Mouse (Mus musculus) liver, embryonic 11.5 days (tissue): ENCODE data around the gene Sirt4. TPM values are rescaled to one million over a fixed set of nuclear protein-coding genes. Genes with fewer than 3 reads are reported as not detected.

Experiments used
- ATAC-seq: fragments of 200-750 bp; cut with Nextera tagmentation; replicated peaks from 2 replicates; pipeline ENCODE4 v1.8.0; 2017; ENCODE audit warnings: moderate number of reproducible peaks, mild to moderate bottlenecking, moderate TSS enrichment, moderate library complexity; ENCODE audit not compliant: low FRiP score
- DNase-seq: peaks from one replicate; pipeline ENCODE4 v3.0.0-alpha.2; 2017; ENCODE audit warnings: low spot score
- H3K27ac ChIP-seq: fragments of 300-500 bp; sonication (generic); 2 replicates; pipeline ENCODE4 v1.5.1; 2014; ENCODE audit warnings: mild to moderate bottlenecking, low read depth, low read length, control low read depth
- H3K27me3 ChIP-seq: fragments of 300-500 bp; sonication (generic); replicated peaks from 2 replicates; pipeline ENCODE4 v1.6.1; 2014; ENCODE audit warnings: low read length, mixed read lengths; ENCODE audit not compliant: control insufficient read depth, insufficient read depth
- H3K36me3 ChIP-seq: fragments of 300-500 bp; sonication (generic); 2 replicates; pipeline ENCODE4 v1.6.1; 2014; ENCODE audit warnings: mild to moderate bottlenecking, low read length, moderate library complexity, mixed read lengths; ENCODE audit not compliant: control insufficient read depth, insufficient read depth
- H3K4me1 ChIP-seq: fragments of 300-500 bp; sonication (generic); replicated peaks from 2 replicates; pipeline ENCODE4 v1.6.1; 2014; ENCODE audit warnings: low read length, mixed read lengths; ENCODE audit not compliant: control insufficient read depth, insufficient read depth
- H3K4me2 ChIP-seq: fragments of 300-500 bp; sonication (generic); 2 replicates; pipeline ENCODE4 v1.6.1; 2014; ENCODE audit warnings: mild to moderate bottlenecking, control low read depth, moderate library complexity
- H3K4me3 ChIP-seq: fragments of 300-500 bp; sonication (generic); 2 replicates; pipeline ENCODE4 v1.5.1; 2014; ENCODE audit warnings: low read depth, low read length, control low read depth
- H3K9ac ChIP-seq: fragments of 300-500 bp; sonication (generic); 2 replicates; pipeline ENCODE4 v1.6.1; 2014; ENCODE audit warnings: low read depth, low read length, control low read depth
- H3K9me3 ChIP-seq: fragments of 300-500 bp; sonication (generic); 2 replicates; pipeline ENCODE4 v1.6.1; 2016; ENCODE audit warnings: low read length, inconsistent platforms, mixed read lengths; ENCODE audit not compliant: control insufficient read depth
- WGBS: fragments of 180-500 bp; shearing (Covaris S2); extraction: QIAGEN DNeasy Blood & Tissue Kit; methylation state at CpG from one replicate; pipeline ENCODE4 v1.1.7; 2014; 5-methylcytosine and 5-hydroxymethylcytosine counted together
- polyA plus RNA-seq: library from polyadenylated mRNA; unstranded; fragments of >200 nt; fragmentation: Nextera tagmentation; extraction: Ambion mirVana; gene quantifications from 2 replicates; pipeline ENCODE4 v1.2.1, GENCODE M21; 2014

Sirt4 gene
- polyA plus RNA-seq, 1 experiment from 2014 or later: 14.8 TPM

DNA sequence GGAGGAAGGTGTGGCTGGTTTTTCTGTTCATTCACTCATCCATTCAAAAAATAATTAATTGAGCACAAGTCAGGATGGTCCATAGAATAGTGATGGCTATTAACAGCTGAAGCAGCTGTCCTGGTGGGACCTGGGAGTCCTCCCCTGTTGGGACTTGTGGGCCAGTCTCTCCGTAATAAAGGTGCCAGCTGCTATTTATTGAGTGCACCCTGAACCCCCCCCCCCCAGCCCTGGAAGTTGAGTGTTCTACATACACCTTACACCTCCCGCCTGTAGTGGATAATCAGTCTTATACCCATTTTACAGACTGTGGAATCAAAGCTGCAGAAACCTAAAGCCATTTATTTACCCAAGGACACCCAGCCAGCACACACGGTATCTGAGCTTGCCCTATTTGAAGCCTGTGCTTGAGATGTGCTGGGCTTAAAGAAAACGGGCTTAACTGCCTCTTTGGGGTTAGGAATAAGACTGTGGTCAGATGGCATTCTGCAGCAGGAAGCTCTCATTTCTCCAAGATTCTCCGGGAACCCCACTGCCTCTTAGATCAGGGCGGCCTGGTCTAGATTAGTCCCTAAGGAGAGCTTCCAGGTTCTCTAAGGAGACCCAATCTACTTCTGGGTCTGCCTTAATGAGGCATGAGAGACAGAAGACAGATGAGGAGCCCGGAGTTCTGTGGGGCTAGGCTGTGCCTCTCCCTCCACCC is 47.1 kb downstream of the Sirt4 start:
- Histone ChIP-seq H3K36me3 (no peaks in the 10 kb centered on the region; the same call in 1 of the 2 replicates), H3K4me1 (peaks cover 11% of the 10 kb centered on the region), H3K27me3 (peaks cover 52% of the 10 kb centered on the region), H3K9ac (no peak overlapping the region), H3K9me3 (no peaks in the 10 kb centered on the region), H3K4me2 (no peak overlapping the region), H3K4me3 (no peak overlapping the region), H3K27ac (no peak overlapping the region)
- ATAC-seq (no peak), DNase-seq (no peak)
- 65% methylated on average over 7 of the region's 7 CpGs for WGBS

DNA sequence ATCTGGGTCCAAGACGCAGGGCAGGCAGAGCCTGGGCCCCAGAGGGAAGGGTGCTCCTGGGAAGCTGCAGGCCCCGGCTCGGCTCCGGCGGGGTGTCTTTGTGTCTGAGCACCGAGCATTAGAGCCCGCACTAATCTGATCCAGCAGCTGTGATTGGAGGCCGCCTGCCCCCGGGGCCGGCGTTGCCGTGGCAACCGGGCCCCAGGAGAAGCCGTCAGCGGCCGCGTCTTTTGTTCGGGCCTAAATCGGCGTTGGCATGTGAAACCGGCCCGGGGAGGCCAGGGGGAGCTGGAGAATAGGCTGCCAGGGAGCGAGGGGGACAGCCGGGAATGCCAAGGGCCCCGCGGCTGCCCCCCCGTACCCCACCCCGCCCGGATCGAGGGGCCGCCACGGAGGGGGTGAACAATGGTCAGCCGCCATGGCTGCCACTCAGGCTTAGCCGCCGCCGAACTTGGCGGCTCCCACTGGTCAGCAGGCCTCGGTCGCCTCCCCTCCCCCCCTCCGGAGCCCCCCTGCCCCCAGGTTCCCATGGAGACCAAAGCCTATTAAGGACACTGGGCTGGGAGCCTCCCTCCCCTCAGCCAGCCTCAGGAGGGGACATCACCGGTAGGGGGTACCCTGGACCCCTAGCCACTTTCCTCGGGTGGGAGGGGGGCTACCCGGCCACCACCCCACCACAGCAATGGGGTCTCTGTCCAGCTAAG is 48.0 kb downstream of the Sirt4 start:
- peak; percentile 63 for DNase-seq
- peak overlapping the region; percentile 56 for H3K4me2 ChIP-seq

DNA sequence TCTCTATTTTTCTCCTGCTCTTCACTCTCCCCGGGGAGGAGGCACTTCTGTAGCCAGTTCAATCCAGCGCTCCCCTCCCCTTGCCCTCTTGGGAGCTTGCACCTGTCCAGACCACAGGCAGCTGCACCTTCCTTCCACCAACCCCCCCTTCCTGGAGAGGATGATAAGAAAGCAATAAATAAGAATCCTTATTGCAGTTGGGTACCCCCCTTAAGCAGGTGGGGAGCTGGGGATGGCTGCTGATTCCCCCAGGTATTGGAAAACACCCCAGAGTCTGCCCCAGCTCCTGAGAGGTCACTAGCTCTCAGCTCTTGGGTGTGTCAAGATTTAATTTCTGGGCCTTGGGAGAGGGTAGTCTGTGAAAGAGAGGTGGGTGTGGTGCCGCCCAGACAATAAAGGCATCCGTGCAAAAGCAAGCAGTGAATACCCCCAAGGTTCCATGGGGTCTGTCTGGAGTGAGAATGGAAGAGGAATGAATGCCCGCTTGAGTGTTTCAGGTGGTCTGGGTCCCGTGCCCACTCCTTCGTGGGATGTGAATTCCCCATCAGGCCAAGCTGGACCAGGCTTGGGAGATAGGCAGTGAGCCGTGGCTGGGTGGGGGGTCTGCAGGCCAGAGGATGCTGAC is 48.7 kb downstream of the Sirt4 start:
- H3K27ac ChIP-seq: peak overlapping the region; percentile 32; the same call in 1 of the 2 replicates
- H3K4me1 ChIP-seq: peaks cover 21% of the 10 kb centered on the region
- H3K9me3 ChIP-seq: no peaks in the 10 kb centered on the region
- peak overlapping the region; percentile 56 for H3K4me2 ChIP-seq
- WGBS: 41% methylated on average over 8 of the region's 8 CpGs
- peaks cover 67% of the 10 kb centered on the region for H3K27me3 ChIP-seq
- no peak overlapping the region for H3K4me3 ChIP-seq
- no peak for ATAC-seq
- peak overlapping the region; percentile 42; the same call in 1 of the 2 replicates for H3K9ac ChIP-seq
- peak; percentile 45 for DNase-seq
- no peaks in the 10 kb centered on the region; the same call in 1 of the 2 replicates for H3K36me3 ChIP-seq

More for the DNA sequence above, 48.0 kb downstream of the Sirt4 start:
- peaks cover 17% of the 10 kb centered on the region for H3K4me1 ChIP-seq
- no peaks in the 10 kb centered on the region; the same call in 1 of the 2 replicates for H3K36me3 ChIP-seq
- H3K9ac ChIP-seq: peak overlapping the region; percentile 42; the same call in 1 of the 2 replicates
- H3K27me3 ChIP-seq: peaks cover 60% of the 10 kb centered on the region
- peak overlapping the region; percentile 32; the same call in 1 of the 2 replicates for H3K27ac ChIP-seq
- H3K9me3 ChIP-seq: no peaks in the 10 kb centered on the region
- ATAC-seq: no peak; the same call in 1 of the 2 replicates
- peak overlapping the region; percentile 35 for H3K4me3 ChIP-seq
- 2% methylated on average over 35 of the region's 43 CpGs for WGBS

DNA sequence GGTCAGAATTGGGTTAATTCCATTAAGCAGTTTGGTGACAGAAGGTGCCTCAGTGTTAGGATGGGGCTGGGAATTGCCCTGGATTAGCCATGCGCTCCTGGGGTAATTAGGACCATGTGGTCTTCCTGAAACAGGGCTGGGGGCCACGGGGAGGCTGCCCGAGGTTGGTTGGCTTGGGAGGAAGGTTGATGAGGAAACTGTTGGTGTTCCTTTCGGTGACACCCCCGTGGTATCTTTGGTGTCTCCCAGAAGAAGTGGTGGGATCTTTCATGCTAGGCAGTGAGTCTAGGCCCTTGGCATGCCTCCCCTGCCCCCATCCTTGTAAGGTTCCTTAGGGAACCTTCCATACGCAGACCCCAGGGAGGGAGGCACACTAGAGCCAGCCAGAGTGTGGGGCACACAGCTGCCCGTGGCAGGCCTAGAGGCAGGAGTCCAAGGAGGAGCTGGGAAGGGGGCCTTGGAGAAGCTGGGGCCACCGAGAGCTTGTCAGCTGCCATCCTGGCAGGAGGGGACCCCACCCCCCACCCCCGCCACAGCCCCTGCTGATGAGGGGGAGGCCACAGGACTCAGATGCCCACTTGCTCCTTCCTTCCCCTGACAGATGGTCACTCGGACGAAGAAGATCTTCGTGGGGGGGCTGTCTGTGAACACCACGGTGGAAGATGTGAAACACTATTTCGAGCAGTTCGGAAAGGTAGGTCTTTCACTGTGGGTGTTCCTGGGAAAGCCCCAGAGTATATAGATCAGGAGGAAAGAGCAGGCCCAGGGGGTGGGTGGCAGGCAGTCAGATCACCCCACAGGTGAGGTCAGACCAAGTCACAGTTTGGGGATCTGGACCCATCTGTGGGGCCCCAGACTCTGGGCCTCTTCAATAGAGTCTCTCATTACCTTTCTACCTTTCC is 49.4 kb downstream of the Sirt4 start:
- H3K27me3 ChIP-seq: peaks cover 75% of the 10 kb centered on the region
- H3K4me2 ChIP-seq: no peak overlapping the region
- no peaks in the 10 kb centered on the region; the same call in 1 of the 2 replicates for H3K36me3 ChIP-seq
- H3K4me1 ChIP-seq: peaks cover 21% of the 10 kb centered on the region
- no peaks in the 10 kb centered on the region for H3K9me3 ChIP-seq
- H3K9ac ChIP-seq: no peak overlapping the region
- 58% methylated on average over 15 of the region's 15 CpGs for WGBS
- no peak overlapping the region for H3K27ac ChIP-seq
- no peak for ATAC-seq
- no peak overlapping the region for H3K4me3 ChIP-seq
- no peak for DNase-seq

DNA sequence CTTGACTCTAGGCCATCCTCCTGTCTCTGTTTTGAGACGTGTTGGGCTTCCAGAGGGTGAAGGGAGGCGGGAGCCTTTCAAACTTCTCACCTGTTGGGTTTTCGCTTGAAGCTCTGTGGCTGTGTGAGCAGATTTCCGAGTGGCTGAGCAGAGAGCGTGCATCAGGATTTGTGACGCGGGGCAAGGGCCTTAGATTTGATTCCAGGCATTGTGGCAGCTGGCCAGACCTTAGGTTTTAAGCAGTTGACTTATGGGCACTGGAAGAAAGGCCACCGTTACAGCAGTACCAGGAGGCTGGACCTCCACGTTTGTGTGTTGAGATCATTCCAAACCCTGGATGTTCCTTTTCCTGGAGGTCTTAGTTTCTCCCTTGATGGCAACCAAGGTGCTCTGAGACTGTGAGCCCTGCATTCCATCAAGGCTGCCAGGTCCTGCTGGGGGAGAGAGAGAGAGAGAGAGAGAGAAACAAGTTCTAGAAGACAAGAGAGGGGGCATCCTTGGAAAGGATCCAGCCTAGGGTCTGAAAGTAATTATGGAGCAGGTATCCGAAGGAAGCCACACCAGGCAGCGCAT is 50.2 kb downstream of the Sirt4 start:
- Histone ChIP-seq H3K4me3 (no peak overlapping the region), H3K27me3 (peaks cover 82% of the 10 kb centered on the region), H3K9me3 (no peaks in the 10 kb centered on the region), H3K4me1 (peaks cover 21% of the 10 kb centered on the region), H3K9ac (no peak overlapping the region), H3K4me2 (no peak overlapping the region), H3K36me3 (no peaks in the 10 kb centered on the region), H3K27ac (no peak overlapping the region)
- DNase-seq: no peak
- 63% methylated on average over 11 of the region's 11 CpGs for whole genome bisulfite sequencing
- ATAC-seq: no peak

DNA sequence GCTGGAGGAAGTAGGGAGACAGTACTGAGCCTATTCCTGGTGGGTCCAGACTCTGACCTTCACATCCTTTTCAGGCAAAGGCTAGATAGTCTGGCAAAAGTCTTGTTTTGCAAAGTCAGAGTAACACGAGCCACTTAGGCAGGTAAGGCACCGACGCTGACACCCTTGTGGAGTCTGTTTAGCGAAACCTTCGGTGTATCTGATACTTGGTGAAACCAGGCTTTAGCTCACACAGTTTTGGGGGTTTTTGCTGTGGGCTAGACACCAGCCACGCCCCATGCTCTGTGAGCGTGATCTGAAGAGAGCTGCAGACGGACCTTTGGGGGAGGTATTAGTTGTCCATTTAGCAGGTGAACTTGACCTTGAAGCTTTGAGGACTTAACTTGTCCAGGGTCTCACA is 51.3 kb downstream of the Sirt4 start:
- H3K9ac ChIP-seq: no peak overlapping the region
- DNase-seq (no peak), ATAC-seq (no peak)
- no peak overlapping the region for H3K4me3 ChIP-seq
- no peaks in the 10 kb centered on the region for H3K36me3 ChIP-seq
- H3K4me1 ChIP-seq: peaks cover 21% of the 10 kb centered on the region
- no peak overlapping the region for H3K4me2 ChIP-seq
- no peak overlapping the region for H3K27ac ChIP-seq
- H3K9me3 ChIP-seq: no peaks in the 10 kb centered on the region
- 72% methylated on average over 8 of the region's 8 CpGs for WGBS
- H3K27me3 ChIP-seq: peaks cover 89% of the 10 kb centered on the region

DNA sequence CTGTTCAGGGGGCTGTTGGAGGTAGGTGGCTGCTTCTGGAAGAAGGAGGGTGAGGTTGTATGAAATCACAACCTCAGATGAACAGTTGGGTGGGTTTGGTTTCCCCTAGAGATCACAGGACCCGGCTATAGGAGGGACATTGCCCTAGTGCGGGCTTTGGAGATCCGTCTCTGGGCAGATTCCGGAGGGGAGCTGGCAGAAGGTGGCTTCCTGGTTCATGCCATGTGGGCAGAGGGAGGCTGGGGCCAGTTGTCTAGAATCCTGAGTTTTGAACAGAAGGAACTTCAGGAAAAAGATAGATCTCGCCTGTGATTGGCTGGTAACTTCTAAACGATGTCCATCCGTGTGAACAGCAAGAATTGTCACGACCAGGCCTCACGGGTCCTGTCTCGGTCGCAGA is 52.1 kb downstream of the Sirt4 start:
- no peak overlapping the region for H3K4me3 ChIP-seq
- no peaks in the 10 kb centered on the region for H3K9me3 ChIP-seq
- no peak overlapping the region for H3K27ac ChIP-seq
- 73% methylated on average over 11 of the region's 11 CpGs for WGBS
- DNase-seq (no peak), ATAC-seq (no peak)
- no peaks in the 10 kb centered on the region for H3K36me3 ChIP-seq
- H3K9ac ChIP-seq: no peak overlapping the region
- H3K27me3 ChIP-seq: peaks cover 90% of the 10 kb centered on the region
- H3K4me2 ChIP-seq: no peak overlapping the region
- H3K4me1 ChIP-seq: peaks cover 21% of the 10 kb centered on the region

DNA sequence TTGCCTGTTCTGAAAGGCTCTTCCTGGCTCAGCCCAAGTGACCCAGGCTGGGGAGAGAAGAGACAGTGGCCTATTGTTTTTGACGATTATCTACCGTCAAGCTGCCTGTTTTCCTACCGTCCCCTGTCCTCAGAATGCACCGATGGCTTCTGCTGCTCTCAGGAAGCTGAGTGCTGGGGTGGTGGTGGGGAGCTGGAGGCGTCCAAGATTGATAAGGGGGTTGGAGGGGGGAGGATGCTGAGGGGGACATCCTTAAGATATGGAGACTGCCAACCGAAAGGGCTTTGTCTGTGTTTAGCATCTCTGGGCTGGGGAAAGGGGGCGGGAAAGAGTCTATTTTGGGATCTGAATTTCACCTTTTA is 52.6 kb downstream of the Sirt4 start:
- Histone ChIP-seq H3K27me3 (peaks cover 90% of the 10 kb centered on the region), H3K27ac (no peak overlapping the region), H3K4me1 (peaks cover 21% of the 10 kb centered on the region), H3K4me3 (no peak overlapping the region), H3K9ac (no peak overlapping the region), H3K9me3 (no peaks in the 10 kb centered on the region), H3K4me2 (peak overlapping the region; percentile 65), H3K36me3 (no peaks in the 10 kb centered on the region)
- WGBS: 18% methylated on average over 7 of the region's 7 CpGs
- no peak for DNase-seq
- ATAC-seq: no peak
